Mouse (Mus musculus) frontal cortex, adult 2 months (tissue): Measurements from ENCODE around the gene Pbld1. TPM values are rescaled to one million over a fixed set of nuclear protein-coding genes. Genes with fewer than 3 reads are reported as not detected.

Experiments
- DNase-seq, 2 experiments: peaks; one replicate each; pipeline ENCODE4 v3.0.0; 2022; ENCODE audit warnings: low spot score in 1 of 2; ENCODE audit errors: extremely low spot score in 1 of 2
- polyA plus RNA-seq: library from polyadenylated mRNA; depleted of rRNA; stranded (reverse); fragments of >200 nt; gene quantifications from 2 replicates; pipeline ENCODE4 v1.2.3, GENCODE M21; 2012; rRNA removed

The Pbld1 gene
- polyA plus RNA-seq: 0.27 and 0.96 TPM in 2 replicates

- DNase-seq: no peak
These were observed at the start of gene Pbld1 for GRCm38 (mm10) chr10:63059862-63060261. Gene Pbld1, plus strand, starts transcription at chr10:63060162.

DNA sequence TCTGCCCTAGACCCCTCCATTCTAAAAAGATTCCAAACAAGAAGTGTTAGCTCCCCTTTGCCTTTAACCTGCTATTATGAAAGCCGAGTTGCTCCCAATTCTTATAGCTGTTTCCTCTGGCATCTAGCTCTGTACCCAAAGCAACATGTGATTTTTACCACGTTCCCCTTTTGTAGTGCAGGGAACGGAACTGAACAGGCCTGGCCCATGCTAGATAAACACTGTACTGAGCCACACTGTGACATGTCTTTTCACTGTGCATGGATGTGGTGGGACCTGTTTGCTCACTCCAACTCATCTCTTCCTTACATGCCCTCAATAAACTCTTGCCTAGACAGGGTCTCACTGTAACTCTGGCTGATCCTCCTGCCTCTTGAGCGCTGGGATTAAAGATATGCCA lies 49.7 kb upstream of the Pbld1 start:
- DNase-seq: no peak

DNA sequence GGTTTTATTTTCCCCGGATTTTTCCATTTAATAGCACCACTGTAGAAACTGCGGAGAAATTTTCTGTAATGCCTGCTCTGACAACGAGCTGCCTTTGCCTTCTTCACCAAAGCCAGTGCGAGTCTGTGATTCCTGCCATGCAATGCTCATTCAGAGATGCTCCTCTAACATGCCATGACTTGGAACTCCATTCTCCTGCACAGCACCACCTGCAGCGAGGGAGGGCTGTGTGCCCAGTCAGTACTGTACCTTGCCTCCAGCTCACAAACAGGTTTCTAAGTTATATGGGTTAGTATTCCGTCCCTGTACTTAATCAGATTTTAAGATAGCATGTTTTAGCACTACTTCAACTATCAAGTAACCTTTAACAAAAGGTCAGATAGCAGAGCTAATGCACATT lies 48.4 kb upstream of the Pbld1 start:
- no peak for DNase-seq

- no peak for DNase-seq
These were observed 46.5 kb upstream of the Pbld1 start for GRCm38 (mm10) chr10:63013476-63013875.

GRCm38 (mm10) chr10:63014168-63014567 lies 45.8 kb upstream of the Pbld1 start:
- DNase-seq: no peak

DNA sequence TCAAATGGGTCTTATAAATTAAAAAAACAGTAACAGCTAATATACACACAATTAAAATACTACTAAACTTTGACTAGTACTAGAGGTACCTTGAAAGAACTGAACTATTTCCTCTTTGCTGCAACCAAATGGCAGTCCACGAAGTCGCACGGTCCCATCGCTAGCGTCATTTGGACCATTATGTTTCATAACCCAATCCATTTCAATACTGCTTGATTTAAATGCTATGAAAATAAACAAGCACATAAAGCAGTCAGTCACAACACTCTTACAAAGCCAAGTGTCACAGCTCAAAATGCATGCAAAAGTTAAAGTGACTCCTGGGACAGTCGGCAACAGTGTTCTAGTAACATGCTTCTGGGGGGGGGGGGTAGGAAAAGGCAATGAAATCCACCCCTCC lies 40.7 kb upstream of the Pbld1 start:
- no peak for DNase-seq

- DNase-seq: no peak
These were observed 38.3 kb upstream of the Pbld1 start for GRCm38 (mm10) chr10:63021702-63022101.

DNA sequence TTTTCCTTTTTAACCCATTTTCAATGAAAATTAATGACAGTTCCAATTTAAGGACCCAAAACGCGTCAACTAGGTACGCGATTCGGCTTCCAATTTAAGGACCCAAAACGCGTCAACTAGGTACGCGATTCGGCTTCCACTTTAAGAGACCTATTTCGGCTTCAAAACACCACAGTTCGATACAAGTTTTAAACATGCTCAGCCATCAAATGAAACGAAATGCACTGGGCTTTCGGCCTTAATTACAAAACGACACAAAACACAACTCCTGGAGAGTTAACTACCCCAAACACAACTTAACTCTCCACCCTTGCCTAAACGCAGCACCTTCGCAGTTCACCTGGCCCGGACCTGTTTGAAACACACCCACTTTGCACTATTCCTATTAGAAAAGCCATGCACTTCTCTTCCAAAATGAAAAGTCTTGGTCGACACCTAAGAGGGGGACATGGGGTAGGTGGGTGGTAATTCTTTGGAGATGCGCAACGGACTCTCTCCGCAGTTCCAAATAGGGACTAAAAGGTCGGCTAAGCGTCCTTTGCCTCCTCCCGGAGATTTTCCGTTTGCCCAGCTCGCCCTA lies 37.3 kb upstream of the Pbld1 start:
- DNase-seq: no peak

- peak; percentile 44 to 62 for DNase-seq
These were observed 36.7 kb upstream of the Pbld1 start for GRCm38 (mm10) chr10:63023121-63023748.

DNA sequence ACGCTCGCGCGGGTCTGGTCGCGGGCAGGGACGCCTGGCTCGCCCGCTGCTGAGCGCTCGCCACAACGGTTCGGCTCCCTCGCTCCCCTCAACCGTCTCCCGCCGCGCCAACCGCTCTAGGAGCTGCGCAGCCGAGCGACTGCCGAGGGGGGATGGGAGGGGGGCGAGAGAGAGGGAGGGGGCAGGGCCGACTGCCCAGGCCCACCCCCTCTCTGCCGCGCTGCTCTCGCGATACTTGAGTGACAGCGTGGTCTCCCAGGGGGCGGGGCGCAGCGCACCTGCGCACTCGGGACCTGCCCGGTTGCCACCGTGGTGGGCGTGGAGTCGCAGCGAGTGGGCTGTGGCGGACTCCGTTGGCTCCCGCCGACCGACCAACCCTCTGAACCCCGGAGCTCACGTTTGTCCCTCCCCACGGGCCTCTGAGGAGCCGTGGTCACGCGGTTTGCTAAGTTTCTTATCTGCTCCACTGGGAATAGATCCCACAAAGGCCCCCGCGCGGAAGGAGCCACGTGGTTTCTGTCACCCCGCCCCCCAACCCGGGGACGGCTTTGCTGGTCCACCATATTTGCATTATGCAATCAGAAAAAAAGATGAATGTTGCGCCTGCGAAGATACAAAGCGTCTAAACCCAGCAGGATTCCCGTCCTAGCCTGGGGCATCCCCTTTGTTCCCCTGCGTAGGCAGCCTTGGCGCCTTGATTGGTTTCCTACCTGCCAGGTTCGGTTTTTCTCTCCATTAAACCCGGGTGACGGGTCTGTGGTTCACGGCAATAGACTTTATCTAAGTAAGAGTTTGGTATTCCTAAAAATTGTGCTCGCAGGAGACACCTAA lies 36.0 kb upstream of the Pbld1 start, which contains the start of the genes Hnrnph3 and Pbld2:
Gene Hnrnph3 (minus strand): TSS at position 469 of the 831 bp plus-strand sequence.
Gene Pbld2 (plus strand): TSS at position 567 of the 831 bp plus-strand sequence.
- DNase-seq: peak; percentile 96 to 99

DNA sequence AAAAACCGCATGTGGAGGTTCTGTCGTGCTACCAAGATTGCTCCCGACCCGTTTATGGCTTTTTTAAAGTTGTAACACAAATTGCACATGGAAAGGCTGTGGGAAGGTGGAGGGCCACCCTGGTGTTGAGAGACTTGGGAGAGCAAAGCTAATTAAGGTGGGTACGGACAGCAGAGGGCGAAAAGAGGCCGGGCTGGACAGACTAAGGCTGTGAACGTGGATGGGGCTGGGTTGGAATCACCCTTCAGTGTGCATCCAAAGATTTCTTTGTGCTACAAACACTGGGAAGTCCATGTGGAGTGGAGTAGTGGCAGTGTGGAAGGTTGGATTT lies 35.4 kb upstream of the Pbld1 start:
- DNase-seq: peak in 1 of 2 experiments; percentile 63

- no peak for DNase-seq
These were observed 34.9 kb upstream of the Pbld1 start for GRCm38 (mm10) chr10:63025016-63025415.

DNA sequence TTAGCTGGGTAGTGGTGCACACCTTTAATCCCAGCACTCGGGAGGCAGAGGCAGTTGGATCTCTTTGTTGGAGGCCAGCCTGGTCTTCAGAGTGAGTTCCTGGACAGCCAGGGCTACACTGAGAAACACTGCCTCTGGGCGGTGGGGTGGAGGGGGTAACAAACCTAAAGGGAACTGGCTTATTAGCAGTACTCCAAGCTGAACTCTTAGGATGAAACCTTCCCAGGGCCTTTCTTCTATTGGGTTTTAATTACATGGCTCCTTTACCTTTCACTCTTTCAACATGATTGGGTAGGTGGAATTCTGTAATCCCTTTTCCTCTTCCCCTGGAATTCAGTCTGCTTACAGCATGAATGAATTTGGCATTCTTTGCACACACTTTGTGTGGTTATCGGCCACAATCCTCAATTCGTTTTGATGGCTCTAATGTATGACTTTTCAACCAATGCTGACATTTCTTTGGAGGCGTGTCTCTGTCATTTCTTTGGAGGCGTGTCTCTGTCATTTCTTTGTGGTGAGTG lies 34.4 kb upstream of the Pbld1 start:
- no peak for DNase-seq

- DNase-seq: peak in 1 of 2 experiments; percentile 58
These were observed 33.7 kb upstream of the Pbld1 start for GRCm38 (mm10) chr10:63026156-63026794.

DNA sequence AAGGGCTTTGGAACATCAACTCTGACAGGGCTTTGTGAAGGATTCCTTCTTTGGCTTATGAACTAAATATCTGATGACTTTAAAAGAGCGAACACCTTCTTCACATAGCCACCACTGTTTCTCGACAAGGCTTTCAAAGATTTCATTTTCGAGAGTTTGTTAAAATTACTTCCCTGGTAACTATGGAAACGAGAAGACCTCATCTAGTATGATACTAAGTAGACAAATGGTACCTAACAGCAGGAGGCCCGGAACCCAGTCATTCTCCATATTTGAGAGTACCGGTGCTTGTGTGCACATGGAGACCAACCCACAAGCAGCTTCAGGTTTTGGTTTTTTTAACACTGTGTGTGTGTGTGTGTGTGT lies 33.2 kb upstream of the Pbld1 start:
- DNase-seq: no peak

GRCm38 (mm10) chr10:63027376-63028161 lies 32.4 kb upstream of the Pbld1 start:
- DNase-seq: no peak

GRCm38 (mm10) chr10:63028396-63028795 lies 31.6 kb upstream of the Pbld1 start:
- no peak for DNase-seq

GRCm38 (mm10) chr10:63032267-63032666 lies 27.7 kb upstream of the Pbld1 start:
- DNase-seq: no peak

GRCm38 (mm10) chr10:63032956-63033355 lies 27.0 kb upstream of the Pbld1 start:
- DNase-seq: no peak
